Mouse (Mus musculus): ENCODE measurements at regions not wholly inside any gene's neighbourhood (a gene's known extent, or its start where the extent isn't known, plus 50 kb on each side); places are given as distances from the start of the nearest gene placed in this dataset.

DNA sequence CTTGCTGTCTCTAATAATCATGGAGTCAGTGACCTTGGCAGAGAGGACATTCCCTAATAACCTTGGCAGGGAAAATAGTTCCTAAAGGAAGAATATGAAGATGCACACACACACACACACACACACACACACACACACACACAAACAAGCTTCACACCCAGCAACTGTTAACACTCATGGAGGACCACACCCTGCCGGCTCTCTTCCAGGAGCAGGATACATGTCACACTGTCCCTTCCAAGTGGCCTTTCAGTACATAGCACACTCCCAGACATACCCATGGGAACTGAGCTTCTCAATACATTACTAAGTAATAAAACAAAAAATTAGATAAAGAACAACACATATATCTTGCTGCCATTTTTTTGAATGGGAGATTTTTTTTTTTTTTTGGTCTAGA is 170.5 kb upstream of the Mkln1 start:
- no peak for TF ChIP-seq CTCF (IDR thresholded peaks at IDR 0.05; ENCODE audit: low read depth)
- no peak for TF ChIP-seq EP300 (IDR thresholded peaks at IDR 0.05; ENCODE audit: low read depth)

All from liver, embryonic 14.5 days (tissue).